Mouse (Mus musculus): Measurements from ENCODE around the gene Tspan18. TPM values are rescaled to one million over a fixed set of nuclear protein-coding genes. Genes with fewer than 3 reads are reported as not detected.

Tspan18 gene
- total RNA-seq, 1 experiment from 2014 or later, result 0.23 TPM

GRCm38 (mm10) chr2:93304273-93304634, 30.1 kb downstream of the Tspan18 start:
- no peak for ATAC-seq (ENCODE audit: extremely low read depth, insufficient number of reproducible peaks, low FRiP score, poor library complexity, severe bottlenecking)

GRCm38 (mm10) chr2:93303585-93304272, 30.6 kb downstream of the Tspan18 start:
- no peak for ATAC-seq (ENCODE audit: extremely low read depth, insufficient number of reproducible peaks, low FRiP score, poor library complexity, severe bottlenecking)

- ATAC-seq (ENCODE audit: extremely low read depth, insufficient number of reproducible peaks, low FRiP score, poor library complexity, severe bottlenecking), result no peak
Measured at GRCm38 (mm10) chr2:93303260-93303584, 31.1 kb downstream of the Tspan18 start.

- no peak for ATAC-seq (ENCODE audit: extremely low read depth, insufficient number of reproducible peaks, low FRiP score, poor library complexity, severe bottlenecking)
Measured at GRCm38 (mm10) chr2:93297656-93298055, 36.6 kb downstream of the Tspan18 start.

GRCm38 (mm10) chr2:93291186-93291926, 42.9 kb downstream of the Tspan18 start:
- no peak for ATAC-seq (ENCODE audit: extremely low read depth, insufficient number of reproducible peaks, low FRiP score, poor library complexity, severe bottlenecking)

- ATAC-seq (ENCODE audit: extremely low read depth, insufficient number of reproducible peaks, low FRiP score, poor library complexity, severe bottlenecking), result no peak
Measured at GRCm38 (mm10) chr2:93290345-93291118, 43.8 kb downstream of the Tspan18 start.

- ATAC-seq (ENCODE audit: extremely low read depth, insufficient number of reproducible peaks, low FRiP score, poor library complexity, severe bottlenecking), result no peak
Measured at GRCm38 (mm10) chr2:93289161-93289560, 45.1 kb downstream of the Tspan18 start.

- no peak for ATAC-seq (ENCODE audit: extremely low read depth, insufficient number of reproducible peaks, low FRiP score, poor library complexity, severe bottlenecking)
Measured at GRCm38 (mm10) chr2:93287348-93287747, 47.0 kb downstream of the Tspan18 start.

- no peak for ATAC-seq (ENCODE audit: extremely low read depth, insufficient number of reproducible peaks, low FRiP score, poor library complexity, severe bottlenecking)
Measured at GRCm38 (mm10) chr2:93286742-93287141, 47.6 kb downstream of the Tspan18 start.

GRCm38 (mm10) chr2:93286321-93286720, 48.0 kb downstream of the Tspan18 start:
- ATAC-seq (ENCODE audit: extremely low read depth, insufficient number of reproducible peaks, low FRiP score, poor library complexity, severe bottlenecking), result no peak

- ATAC-seq (ENCODE audit: extremely low read depth, insufficient number of reproducible peaks, low FRiP score, poor library complexity, severe bottlenecking), result no peak
Measured at GRCm38 (mm10) chr2:93285842-93286241, 48.5 kb downstream of the Tspan18 start.

GRCm38 (mm10) chr2:93284625-93285024, 49.7 kb downstream of the Tspan18 start:
- ATAC-seq (ENCODE audit: extremely low read depth, insufficient number of reproducible peaks, low FRiP score, poor library complexity, severe bottlenecking), result no peak

- ATAC-seq (ENCODE audit: extremely low read depth, insufficient number of reproducible peaks, low FRiP score, poor library complexity, severe bottlenecking), result no peak
Measured at GRCm38 (mm10) chr2:93283481-93284293, 50.6 kb downstream of the Tspan18 start.

GRCm38 (mm10) chr2:93282636-93283035, 51.7 kb downstream of the Tspan18 start:
- no peak for ATAC-seq (ENCODE audit: extremely low read depth, insufficient number of reproducible peaks, low FRiP score, poor library complexity, severe bottlenecking)

- no peak for ATAC-seq (ENCODE audit: extremely low read depth, insufficient number of reproducible peaks, low FRiP score, poor library complexity, severe bottlenecking)
Measured at GRCm38 (mm10) chr2:93281466-93281865, 52.8 kb downstream of the Tspan18 start.

- ATAC-seq (ENCODE audit: extremely low read depth, insufficient number of reproducible peaks, low FRiP score, poor library complexity, severe bottlenecking), result no peak
Measured at GRCm38 (mm10) chr2:93280117-93280620, 54.1 kb downstream of the Tspan18 start.

- ATAC-seq (ENCODE audit: extremely low read depth, insufficient number of reproducible peaks, low FRiP score, poor library complexity, severe bottlenecking), result no peak
Measured at GRCm38 (mm10) chr2:93278181-93278975, 55.9 kb downstream of the Tspan18 start.

GRCm38 (mm10) chr2:93277486-93277885, 56.8 kb downstream of the Tspan18 start:
- ATAC-seq (ENCODE audit: extremely low read depth, insufficient number of reproducible peaks, low FRiP score, poor library complexity, severe bottlenecking), result no peak

All from neutrophil, adult 5-6 weeks (primary cell).